Mouse (Mus musculus): ENCODE measurements around the gene Riok2. TPM values are rescaled to one million over a fixed set of nuclear protein-coding genes. Genes with fewer than 3 reads are reported as not detected.
A peak's percentile ranks its signal among the peaks of the same experiment; 100 is the strongest.

The Riok2 gene
- polyA plus RNA-seq, 1 experiment from 2014 or later, result 28.8 TPM

GRCm38 (mm10) chr17:17393300-17393699 is 19.2 kb downstream of the Riok2 start:
- H3K27ac ChIP-seq, result no peak overlapping the region
- H3K9me3 ChIP-seq, result no peaks in the 10 kb centered on the region
- no peak for ATAC-seq (ENCODE audit: low FRiP score, low read depth)
- H3K4me2 ChIP-seq (replicated peaks), result no peak overlapping the region
- H3K4me3 ChIP-seq, result no peak overlapping the region
- H3K27me3 ChIP-seq, result no peaks in the 10 kb centered on the region
- no peak overlapping the region for H3K9ac ChIP-seq
- H3K36me3 ChIP-seq, result peaks cover 40% of the 10 kb centered on the region
- no peaks in the 10 kb centered on the region for H3K4me1 ChIP-seq
- WGBS, result 89% methylated on average over 6 of the region's 6 CpGs

DNA sequence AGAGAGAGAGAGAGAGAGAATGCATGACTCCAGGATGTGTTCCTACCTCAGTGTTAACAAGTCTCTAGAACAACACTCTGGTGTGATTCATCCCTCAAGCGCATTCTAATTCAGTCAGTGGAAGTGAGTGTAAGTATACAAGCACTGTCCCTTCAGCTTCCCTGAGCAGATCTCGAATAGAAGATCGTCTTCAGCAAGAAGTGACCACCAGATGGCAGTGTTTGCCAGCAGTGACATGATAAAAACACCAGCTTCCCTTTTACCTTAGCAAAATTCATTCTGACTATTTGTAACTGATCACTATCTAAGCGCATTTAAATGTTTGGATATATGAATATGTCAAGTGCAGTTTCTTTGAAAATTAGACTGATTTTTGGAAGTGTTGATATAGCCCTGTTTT is 20.2 kb downstream of the Riok2 start:
- H3K36me3 ChIP-seq, result peaks cover 30% of the 10 kb centered on the region
- 34% methylated on average over 4 of the region's 4 CpGs for WGBS
- no peaks in the 10 kb centered on the region for H3K9me3 ChIP-seq
- H3K9ac ChIP-seq, result no peak overlapping the region
- no peak overlapping the region for H3K27ac ChIP-seq
- no peak overlapping the region for H3K4me3 ChIP-seq
- no peaks in the 10 kb centered on the region for H3K27me3 ChIP-seq
- no peaks in the 10 kb centered on the region for H3K4me1 ChIP-seq
- H3K4me2 ChIP-seq (replicated peaks), result no peak overlapping the region
- ATAC-seq (ENCODE audit: low FRiP score, low read depth), result no peak; the same call in 1 of the 2 replicates

GRCm38 (mm10) chr17:17396869-17397268 is 22.8 kb downstream of the Riok2 start:
- WGBS, result 67% methylated on average over 1 of the region's 1 CpGs
- no peaks in the 10 kb centered on the region for H3K4me1 ChIP-seq
- H3K4me2 ChIP-seq (replicated peaks), result no peak overlapping the region
- no peaks in the 10 kb centered on the region for H3K27me3 ChIP-seq
- ATAC-seq (ENCODE audit: low FRiP score, low read depth), result no peak
- H3K27ac ChIP-seq, result no peak overlapping the region
- H3K9ac ChIP-seq, result no peak overlapping the region
- H3K9me3 ChIP-seq, result no peaks in the 10 kb centered on the region
- H3K36me3 ChIP-seq, result peaks cover 16% of the 10 kb centered on the region
- H3K4me3 ChIP-seq, result no peak overlapping the region

DNA sequence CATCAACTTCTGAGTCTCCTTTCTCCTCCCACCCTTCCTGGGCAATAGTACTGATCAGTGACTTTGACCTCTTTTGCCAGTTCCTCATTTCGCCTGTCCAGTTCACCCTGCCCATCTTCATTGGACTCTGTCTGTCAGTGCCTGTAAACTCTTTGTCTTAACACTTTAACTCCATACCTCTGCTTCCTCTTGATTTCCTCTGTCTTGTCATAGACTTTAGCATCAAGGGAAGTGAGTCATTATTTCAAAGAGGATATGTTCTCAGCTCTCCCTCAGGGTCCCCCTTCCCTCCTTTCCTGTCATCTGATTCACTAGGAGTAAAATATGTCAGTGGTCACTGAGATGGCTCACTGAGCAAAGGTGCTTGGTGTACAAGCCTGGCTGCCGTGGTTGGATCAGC is 24.6 kb downstream of the Riok2 start:
- ATAC-seq (ENCODE audit: low FRiP score, low read depth), result no peak
- H3K9ac ChIP-seq, result no peak overlapping the region

GRCm38 (mm10) chr17:17402222-17403004 is 28.3 kb downstream of the Riok2 start, which contains the start of gene Lix1:
Gene Lix1 (plus strand): TSS chr17:17402672.
- H3K27ac ChIP-seq, result peak within 1 kb of the TSS; percentile 33; the same call in 1 of the 2 replicates
- no peak within 1 kb of the TSS for H3K9ac ChIP-seq
- H3K4me2 ChIP-seq (replicated peaks), result peak within 1 kb of the TSS; percentile 56
- H3K4me3 ChIP-seq, result peak within 1 kb of the TSS; percentile 32
- H3K9me3 ChIP-seq, result no peaks in the 10 kb centered on the region
- no peaks in the 10 kb centered on the region for H3K27me3 ChIP-seq
- peaks cover 35% of the 10 kb centered on the region for H3K4me1 ChIP-seq
- 27% methylated on average over 6 of the region's 6 CpGs for WGBS
- H3K36me3 ChIP-seq, result no peaks in the 10 kb centered on the region
- ATAC-seq (ENCODE audit: low FRiP score, low read depth), result peak; percentile 88

More for the DNA sequence above, 24.6 kb downstream of the Riok2 start:
- 79% methylated on average over 2 of the region's 2 CpGs for WGBS
- Histone ChIP-seq H3K9me3 (no peaks in the 10 kb centered on the region), H3K36me3 (peaks cover 13% of the 10 kb centered on the region), H3K4me2 (replicated peaks) (no peak overlapping the region), H3K27ac (no peak overlapping the region), H3K27me3 (no peaks in the 10 kb centered on the region), H3K4me3 (no peak overlapping the region), H3K4me1 (peaks cover 15% of the 10 kb centered on the region)

DNA sequence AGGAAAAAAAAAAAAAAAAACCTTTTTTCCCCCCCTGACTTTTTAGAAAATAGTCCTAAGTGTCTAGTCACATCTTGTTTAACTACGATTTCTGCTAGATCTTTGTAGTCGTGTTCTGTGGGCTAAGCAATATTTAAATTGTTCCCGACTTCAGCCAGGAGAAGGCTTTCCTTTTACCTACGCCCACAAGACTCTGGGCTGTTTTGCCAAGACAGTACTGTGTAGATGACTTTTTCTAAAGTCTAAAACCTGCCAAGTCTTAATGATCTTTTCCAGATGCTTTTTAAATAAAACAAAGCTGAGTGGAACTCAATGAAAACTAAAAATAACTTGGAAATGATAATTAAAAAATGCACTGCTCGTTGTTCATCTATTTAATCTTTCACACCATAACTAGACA is 28.9 kb downstream of the Riok2 start:
- Histone ChIP-seq H3K9me3 (no peaks in the 10 kb centered on the region), H3K4me1 (peaks cover 36% of the 10 kb centered on the region), H3K27ac (peak overlapping the region; percentile 33; the same call in 1 of the 2 replicates), H3K9ac (no peak overlapping the region), H3K36me3 (no peaks in the 10 kb centered on the region), H3K27me3 (no peaks in the 10 kb centered on the region), H3K4me2 (replicated peaks) (peak overlapping the region; percentile 56), H3K4me3 (peak overlapping the region; percentile 32)
- WGBS, result 8% methylated on average over 5 of the region's 5 CpGs
- peak; percentile 41; the same call in 1 of the 2 replicates for ATAC-seq (ENCODE audit: low FRiP score, low read depth)

- H3K9ac ChIP-seq, result no peak overlapping the region
- 6% methylated on average over 3 of the region's 3 CpGs for WGBS
- no peaks in the 10 kb centered on the region for H3K27me3 ChIP-seq
- no peaks in the 10 kb centered on the region for H3K9me3 ChIP-seq
- peak overlapping the region; percentile 39 for H3K4me2 ChIP-seq (replicated peaks)
- H3K4me1 ChIP-seq, result peaks cover 42% of the 10 kb centered on the region
- no peaks in the 10 kb centered on the region for H3K36me3 ChIP-seq
- H3K4me3 ChIP-seq, result peak overlapping the region; percentile 17; the same call in 1 of the 2 replicates
- H3K27ac ChIP-seq, result no peak overlapping the region
- no peak for ATAC-seq (ENCODE audit: low FRiP score, low read depth)
Observed at GRCm38 (mm10) chr17:17403578-17404112, 29.5 kb downstream of the Riok2 start.

- no peaks in the 10 kb centered on the region for H3K27me3 ChIP-seq
- H3K36me3 ChIP-seq, result no peaks in the 10 kb centered on the region
- no peaks in the 10 kb centered on the region for H3K9me3 ChIP-seq
- ATAC-seq (ENCODE audit: low FRiP score, low read depth), result no peak
- 13% methylated on average over 8 of the region's 8 CpGs for WGBS
- peaks cover 51% of the 10 kb centered on the region for H3K4me1 ChIP-seq
- peak overlapping the region; percentile 48 for H3K4me2 ChIP-seq (replicated peaks)
- H3K9ac ChIP-seq, result no peak overlapping the region; the same call in 1 of the 2 replicates
- peak overlapping the region; percentile 7; the same call in 1 of the 2 replicates for H3K4me3 ChIP-seq
- peak overlapping the region; percentile 52; the same call in 1 of the 2 replicates for H3K27ac ChIP-seq
Observed at GRCm38 (mm10) chr17:17404811-17405544, 30.9 kb downstream of the Riok2 start.

GRCm38 (mm10) chr17:17405606-17406005 is 31.5 kb downstream of the Riok2 start:
- Histone ChIP-seq H3K27me3 (no peaks in the 10 kb centered on the region), H3K27ac (0 out of 2 replicates have a peak overlapping the region, but pooled peaks have one; percentile 28), H3K9me3 (no peaks in the 10 kb centered on the region), H3K36me3 (no peaks in the 10 kb centered on the region), H3K4me2 (replicated peaks) (no peak overlapping the region), H3K4me3 (no peak overlapping the region), H3K9ac (no peak overlapping the region), H3K4me1 (peaks cover 54% of the 10 kb centered on the region)
- 28% methylated on average over 1 of the region's 1 CpGs for WGBS
- ATAC-seq (ENCODE audit: low FRiP score, low read depth), result no peak

DNA sequence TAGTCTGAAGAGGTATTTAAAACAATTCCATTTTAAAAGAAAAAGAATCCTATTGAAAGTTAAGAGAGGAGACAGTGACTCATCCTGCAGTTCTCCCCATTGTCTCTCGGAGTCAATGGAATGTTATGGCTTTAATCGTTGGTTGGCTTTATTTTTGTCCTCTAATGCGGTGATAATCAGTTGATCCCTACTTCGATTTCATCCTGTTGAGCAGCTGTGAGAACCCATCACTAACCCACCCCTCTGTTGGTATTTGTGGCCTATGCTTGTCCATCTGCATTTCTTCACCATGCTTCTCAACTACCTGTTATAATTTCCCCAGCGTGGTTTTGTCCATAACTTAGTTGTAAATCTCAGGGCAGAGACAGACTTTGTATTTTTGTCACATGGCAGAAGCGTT is 34.0 kb downstream of the Riok2 start:
- Histone ChIP-seq H3K27me3 (no peaks in the 10 kb centered on the region), H3K9ac (no peak overlapping the region), H3K27ac (no peak overlapping the region), H3K36me3 (no peaks in the 10 kb centered on the region), H3K4me2 (replicated peaks) (no peak overlapping the region), H3K9me3 (no peaks in the 10 kb centered on the region), H3K4me3 (no peak overlapping the region), H3K4me1 (peaks cover 46% of the 10 kb centered on the region)
- ATAC-seq (ENCODE audit: low FRiP score, low read depth), result no peak
- WGBS, result 54% methylated on average over 6 of the region's 6 CpGs

DNA sequence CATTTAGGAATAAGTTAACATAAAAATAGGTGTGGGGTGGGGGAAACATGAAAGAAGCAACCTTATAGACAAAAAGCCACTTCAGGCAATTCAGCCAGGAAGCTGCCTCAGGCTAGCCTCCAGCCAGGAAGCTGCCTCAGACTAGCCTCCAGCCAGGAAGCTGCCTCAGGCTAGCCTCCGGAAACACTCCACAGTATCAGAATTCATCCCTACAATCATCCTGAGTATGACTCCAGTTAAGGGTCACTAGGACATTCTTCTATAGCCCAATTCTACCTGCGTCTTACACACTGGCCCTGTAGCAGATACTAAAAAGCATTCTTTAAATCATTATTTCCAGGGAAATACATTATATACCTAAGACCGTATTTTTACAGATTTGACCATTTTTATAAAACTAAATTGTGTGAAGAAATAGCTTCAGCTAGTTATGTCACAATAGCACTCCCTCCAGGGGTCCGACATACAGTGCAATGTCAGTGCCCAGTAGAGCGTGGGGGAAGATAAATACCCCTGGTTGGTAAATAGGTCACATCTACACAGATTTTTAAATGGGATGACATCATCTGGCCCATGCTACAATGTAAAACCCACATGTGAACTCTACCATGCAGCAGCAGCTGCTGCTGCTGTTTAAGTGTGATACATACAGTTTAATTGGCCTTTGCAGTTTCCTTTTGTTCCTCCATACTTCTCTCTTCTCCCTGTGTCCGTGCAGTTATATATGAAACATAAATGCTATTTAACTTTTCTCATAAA is 34.8 kb downstream of the Riok2 start:
- Histone ChIP-seq H3K36me3 (no peaks in the 10 kb centered on the region), H3K4me3 (no peak overlapping the region), H3K9me3 (no peaks in the 10 kb centered on the region), H3K4me2 (replicated peaks) (no peak overlapping the region), H3K27ac (0 out of 2 replicates have a peak overlapping the region, but pooled peaks have one; percentile 10), H3K4me1 (peaks cover 40% of the 10 kb centered on the region), H3K27me3 (no peaks in the 10 kb centered on the region), H3K9ac (no peak overlapping the region)
- 52% methylated on average over 6 of the region's 6 CpGs for WGBS
- peak; percentile 15; the same call in 1 of the 2 replicates for ATAC-seq (ENCODE audit: low FRiP score, low read depth)
